In the genomic region with DNA sequence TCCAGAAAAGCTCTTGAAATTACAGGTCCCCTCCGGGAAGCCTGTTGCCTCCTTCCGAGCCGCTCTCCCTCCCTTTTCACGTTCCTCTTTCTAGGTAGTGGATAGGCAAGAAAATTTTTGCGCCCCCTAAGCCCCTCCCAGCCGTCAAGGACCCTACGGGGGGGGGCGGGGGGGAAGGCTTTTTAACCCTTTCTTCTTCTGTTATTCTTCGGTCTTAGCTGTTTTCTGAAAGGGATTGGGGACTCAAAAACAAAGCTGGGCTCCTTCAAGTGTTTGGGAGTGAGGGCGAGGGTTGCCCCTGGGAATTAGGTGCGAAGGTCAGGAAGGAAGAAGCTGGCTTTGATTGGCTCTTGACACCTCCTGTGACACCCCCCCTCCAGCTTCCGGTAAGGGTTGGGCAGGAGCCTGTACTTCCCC, we compare ENCODE assay signal across 8 mouse cellular contexts. TPM values are rescaled to one million over a fixed set of nuclear protein-coding genes. Genes with fewer than 3 reads are reported as not detected.
A peak's percentile ranks its signal among the peaks of the same experiment; 100 is the strongest.
DNase-seq lines count a peak whose midpoint lies in the region; ATAC-seq lines count a peak whose summit lies in the region.

No protein-coding gene starts in this region.

- no peak overlapping the region for H3K27ac ChIP-seq in embryonic facial prominence, embryonic 11.5 days (replicated peaks; ENCODE audit: low read depth, low read length)
- H3K27ac ChIP-seq in hindbrain, embryonic 12.5 days, result no peak overlapping the region
- no peak overlapping the region for H3K27ac ChIP-seq in liver, embryonic 11.5 days (ENCODE audit: low read depth, low read length)
- H3K27ac ChIP-seq in neural tube, embryonic 12.5 days, result no peak overlapping the region

- peaks cover 7% of the 10 kb centered on the region for H3K27me3 ChIP-seq in embryonic facial prominence, embryonic 11.5 days (ENCODE audit: control insufficient read depth, insufficient read depth, low read length)
- peaks cover 60% of the 10 kb centered on the region for H3K27me3 ChIP-seq in hindbrain, embryonic 12.5 days
- H3K27me3 ChIP-seq in liver, embryonic 11.5 days (replicated peaks; ENCODE audit: control insufficient read depth, insufficient read depth, low read length), result peaks cover 46% of the 10 kb centered on the region
- H3K27me3 ChIP-seq in neural tube, embryonic 12.5 days (replicated peaks), result peaks cover 57% of the 10 kb centered on the region

- ATAC-seq in embryonic facial prominence, embryonic 11.5 days (replicated peaks; ENCODE audit: insufficient number of reproducible peaks, low FRiP score, low TSS enrichment, low read depth), result no peak
- ATAC-seq in hindbrain, embryonic 12.5 days (ENCODE audit: low FRiP score), result no peak
- no peak for ATAC-seq in liver, embryonic 11.5 days (replicated peaks; ENCODE audit: low FRiP score)
- ATAC-seq in neural tube, embryonic 12.5 days (ENCODE audit: low FRiP score, low read depth), result no peak
- no peak for ATAC-seq in megakaryocyte progenitor cell, adult 5-6 weeks (replicated peaks; ENCODE audit: poor library complexity)

- H3K9me3 ChIP-seq in embryonic facial prominence, embryonic 11.5 days (replicated peaks; ENCODE audit: control insufficient read depth, low read length), result no peaks in the 10 kb centered on the region
- H3K9me3 ChIP-seq in hindbrain, embryonic 12.5 days (replicated peaks), result no peaks in the 10 kb centered on the region
- no peaks in the 10 kb centered on the region for H3K9me3 ChIP-seq in liver, embryonic 11.5 days (ENCODE audit: control insufficient read depth, low read length)
- H3K9me3 ChIP-seq in neural tube, embryonic 12.5 days, result no peaks in the 10 kb centered on the region

- H3K4me3 ChIP-seq in embryonic facial prominence, embryonic 11.5 days (ENCODE audit: low read depth, low read length), result peak overlapping the region; percentile 48
- peak overlapping the region; percentile 58 for H3K4me3 ChIP-seq in hindbrain, embryonic 12.5 days
- H3K4me3 ChIP-seq in liver, embryonic 11.5 days (ENCODE audit: low read depth, low read length), result peak overlapping the region; percentile 72
- peak overlapping the region; percentile 7; the same call in 1 of the 2 replicates for H3K4me3 ChIP-seq in neural tube, embryonic 12.5 days

- no peaks in the 10 kb centered on the region for H3K36me3 ChIP-seq in embryonic facial prominence, embryonic 11.5 days (replicated peaks; ENCODE audit: control insufficient read depth, insufficient read depth, low read depth, low read length)
- no peaks in the 10 kb centered on the region for H3K36me3 ChIP-seq in hindbrain, embryonic 12.5 days
- no peaks in the 10 kb centered on the region for H3K36me3 ChIP-seq in liver, embryonic 11.5 days (ENCODE audit: control insufficient read depth, insufficient read depth, low read length)
- H3K36me3 ChIP-seq in neural tube, embryonic 12.5 days, result no peaks in the 10 kb centered on the region

- WGBS in embryonic facial prominence, embryonic 11.5 days, result 2% methylated on average over 12 of the region's 12 CpGs
- WGBS in hindbrain, embryonic 12.5 days, result 1% methylated on average over 12 of the region's 12 CpGs
- WGBS in liver, embryonic 11.5 days, result 2% methylated on average over 12 of the region's 12 CpGs
- under 1% methylated on average over 12 of the region's 12 CpGs for WGBS in neural tube, embryonic 12.5 days

- no peak overlapping the region; the same call in 1 of the 2 replicates for H3K9ac ChIP-seq in embryonic facial prominence, embryonic 11.5 days (replicated peaks; ENCODE audit: low read length)
- H3K9ac ChIP-seq in hindbrain, embryonic 12.5 days, result no peak overlapping the region
- peak overlapping the region; percentile 11; the same call in 1 of the 2 replicates for H3K9ac ChIP-seq in liver, embryonic 11.5 days (ENCODE audit: low read depth, low read length)
- no peak overlapping the region for H3K9ac ChIP-seq in neural tube, embryonic 12.5 days

- no peaks in the 10 kb centered on the region; the same call in 1 of the 2 replicates for H3K4me1 ChIP-seq in embryonic facial prominence, embryonic 11.5 days (ENCODE audit: control insufficient read depth, insufficient read depth, low read length)
- H3K4me1 ChIP-seq in hindbrain, embryonic 12.5 days, result peaks cover 23% of the 10 kb centered on the region
- H3K4me1 ChIP-seq in liver, embryonic 11.5 days (replicated peaks; ENCODE audit: control insufficient read depth, insufficient read depth, low read length), result peaks cover 11% of the 10 kb centered on the region
- H3K4me1 ChIP-seq in neural tube, embryonic 12.5 days, result peaks cover 19% of the 10 kb centered on the region

- peak; percentile 51 for DNase-seq in embryo, embryonic 9.5 days (ENCODE audit: extremely low spot score)
- no peak for DNase-seq in embryo, embryonic 10 days (ENCODE audit: low spot score)
- peak; percentile 53 for DNase-seq in embryonic facial prominence, embryonic 11.5 days (ENCODE audit: low spot score)
- no peak for DNase-seq in liver, embryonic 11.5 days (ENCODE audit: low spot score)
- DNase-seq in frontal cortex, postnatal 36 days (ENCODE audit: low spot score in 2 of 2), result no peak

- H3K4me2 ChIP-seq in embryonic facial prominence, embryonic 11.5 days (ENCODE audit: low read depth, low read length), result peak overlapping the region; percentile 96
- peak overlapping the region; percentile 91 for H3K4me2 ChIP-seq in hindbrain, embryonic 12.5 days (replicated peaks)
- H3K4me2 ChIP-seq in liver, embryonic 11.5 days, result peak overlapping the region; percentile 93
- H3K4me2 ChIP-seq in neural tube, embryonic 12.5 days (replicated peaks), result peak overlapping the region; percentile 91

RNA-seq across cellular contexts. Expression of a gene that starts 1.5 kb away (rescaled TPM):
- polyA plus RNA-seq in embryonic facial prominence, embryonic 11.5 days (2014; fragmentation: Nextera tagmentation; extraction: Ambion mirVana), result 1.1 TPM in 2 replicates
- 1.0 and 1.2 TPM in 2 replicates for polyA plus RNA-seq in hindbrain, embryonic 12.5 days (2016; fragmentation: Nextera tagmentation; extraction: Ambion mirVana)
- 1.9 and 2.0 TPM in 2 replicates for polyA plus RNA-seq in liver, embryonic 11.5 days (2014; fragmentation: Nextera tagmentation; extraction: Ambion mirVana)
- polyA plus RNA-seq in neural tube, embryonic 12.5 days (2016; fragmentation: Nextera tagmentation; extraction: Ambion mirVana), result 0.63 and 0.72 TPM in 2 replicates
- 20.8 and 25.2 TPM in 2 replicates for total RNA-seq in megakaryocyte progenitor cell, adult 5-6 weeks (2015)
- total RNA-seq in megakaryocyte progenitor cell, adult 5-6 weeks (2017), result 11.7 and 12.1 TPM in 2 replicates

Comparison
In these comparisons a context has a peak if more than half of its experiments do, and no peak if none do; other contexts are left out.
1. DNase-seq: peak in embryo, embryonic 9.5 days (single experiment) and embryonic facial prominence, embryonic 11.5 days (single experiment); none in embryo, embryonic 10 days (single experiment), liver, embryonic 11.5 days (single experiment) and frontal cortex, postnatal 36 days (0 of 2).
2. H3K4me3 ChIP-seq: peak in every context shown above with its lines; median percentile 72 in liver, embryonic 11.5 days; 58 in hindbrain, embryonic 12.5 days; 48 in embryonic facial prominence, embryonic 11.5 days; 7 in neural tube, embryonic 12.5 days.
3. Peak in every context shown above with its lines, with median percentiles within 50 percentile points of each other: H3K4me2 ChIP-seq.